Mouse (Mus musculus) testis, adult 2 months (tissue): Measurements from ENCODE around the gene Hils1.

Experiments used
- CTCF ChIP-seq: fragments of 200-500 bp; IDR thresholded peaks from 2 replicates; pipeline ENCODE4 v1.5.1; 2012; ENCODE audit warnings: low read depth, mild to moderate bottlenecking, inconsistent platforms, low read length, moderate library complexity; ENCODE audit not compliant: control insufficient read depth, insufficient read depth, insufficient replicate concordance
- POLR2A ChIP-seq: fragments of 200-500 bp; IDR thresholded peaks from 2 replicates; pipeline ENCODE4 v1.6.1; 2012; ENCODE audit warnings: low read depth, mild to moderate bottlenecking, inconsistent platforms, low read length, moderate library complexity; ENCODE audit not compliant: control insufficient read depth

DNA sequence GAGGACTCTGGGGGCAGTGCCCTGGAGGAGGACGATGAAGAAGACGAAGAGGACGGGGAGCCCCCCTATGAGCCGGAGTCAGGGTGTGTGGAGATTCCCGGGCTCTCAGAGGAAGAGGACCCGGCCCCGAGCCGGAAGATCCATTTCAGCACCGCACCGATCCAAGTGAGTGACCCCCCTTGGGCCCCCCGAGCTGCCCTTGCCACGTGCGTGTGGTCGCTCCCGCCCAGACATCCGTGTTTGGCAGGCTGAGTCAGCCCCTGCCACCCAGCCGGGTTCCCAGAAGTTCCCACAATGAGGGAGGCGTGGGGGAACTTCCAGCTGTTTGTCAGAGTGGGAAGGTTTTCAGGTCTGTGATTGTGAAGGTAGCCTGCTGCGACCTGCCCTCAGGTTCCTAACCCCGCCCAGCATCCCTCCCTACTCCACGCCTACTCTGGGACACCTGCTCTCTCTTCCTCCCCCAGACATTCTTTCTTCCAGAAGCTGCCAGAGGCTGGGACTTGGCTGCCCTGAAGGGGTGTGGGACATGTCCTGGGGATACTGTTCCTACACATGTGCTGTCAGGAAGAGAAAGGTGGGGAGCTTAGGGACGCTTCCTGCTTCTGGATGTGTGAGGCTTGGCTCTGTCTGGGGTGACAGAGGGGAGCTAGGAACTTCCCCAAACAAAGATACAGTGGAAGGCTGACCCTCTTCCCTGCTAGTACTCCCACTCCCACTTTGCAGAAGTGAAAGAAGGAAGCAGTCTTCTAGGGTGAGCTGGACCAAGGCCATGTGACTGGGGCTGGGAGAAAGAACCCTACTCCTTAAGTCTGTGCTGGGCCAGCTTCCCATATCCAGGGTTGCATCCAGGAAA lies 25.6 kb downstream of the Hils1 start:
- TF ChIP-seq CTCF = no peak
- no peak for TF ChIP-seq POLR2A
